Mouse (Mus musculus) kidney, adult 2 months (tissue): ENCODE data around the gene Mlph. TPM values are rescaled to one million over a fixed set of nuclear protein-coding genes. Genes with fewer than 3 reads are reported as not detected.

Experiments
- DNase-seq: peaks from one replicate; pipeline ENCODE4 v3.0.0; 2021
- H3K27ac ChIP-seq: fragments of 200-500 bp; 2 replicates; pipeline ENCODE4 v1.5.1; 2012; ENCODE audit warnings: low read depth, low read length, control low read depth, inconsistent platforms; ENCODE audit not compliant: insufficient read depth
- H3K27me3 ChIP-seq: fragments of 200-500 bp; replicated peaks from 2 replicates; pipeline ENCODE4 v1.6.1; 2012; ENCODE audit warnings: mild to moderate bottlenecking, moderate library complexity, low read length, inconsistent platforms; ENCODE audit not compliant: control insufficient read depth, insufficient read depth
- H3K36me3 ChIP-seq: fragments of 200-500 bp; 2 replicates; pipeline ENCODE4 v1.6.1; 2012; ENCODE audit warnings: mild to moderate bottlenecking, moderate library complexity, low read length, inconsistent platforms; ENCODE audit not compliant: control insufficient read depth, insufficient read depth
- H3K4me1 ChIP-seq: fragments of 200-500 bp; 2 replicates; pipeline ENCODE4 v1.6.1; 2011; ENCODE audit warnings: low read length; ENCODE audit not compliant: control insufficient read depth, insufficient read depth
- H3K4me3 ChIP-seq: fragments of 200-500 bp; 2 replicates; pipeline ENCODE4 v1.5.1; 2011; ENCODE audit warnings: mild to moderate bottlenecking, low read depth, low read length, control low read depth; ENCODE audit not compliant: insufficient read depth
- CTCF ChIP-seq: fragments of 200-500 bp; conservative IDR thresholded peaks from 2 replicates; pipeline ENCODE4 v1.5.1; 2011; ENCODE audit warnings: low read depth, mild to moderate bottlenecking, control low read depth, low read length, moderate library complexity, mixed read lengths; ENCODE audit not compliant: insufficient read depth, insufficient read length
- POLR2A ChIP-seq: fragments of 200-500 bp; IDR thresholded peaks from one replicate; pipeline ENCODE4 v1.6.1; 2011; ENCODE audit warnings: low read depth, low read length, control low read depth
- WGBS: fragments of 180-500 bp; shearing (Covaris S2); methylation state at CpG from one replicate; pipeline ENCODE4 v1.1.7; 2018; 5-methylcytosine and 5-hydroxymethylcytosine counted together
- polyA plus RNA-seq: library from polyadenylated mRNA; depleted of rRNA; stranded (reverse); fragments of >200 nt; gene quantifications from 2 replicates; pipeline ENCODE4 v1.2.3, GENCODE M21; 2012

The Mlph gene
- polyA plus RNA-seq, 1 experiment: 5.7 TPM

GRCm38 (mm10) chr1:90953688-90954087 is 38.8 kb downstream of the Mlph start:
- TF ChIP-seq CTCF (no peak), POLR2A (no peak)
- 64% methylated on average over 11 of the region's 11 CpGs for WGBS
- Histone ChIP-seq H3K27ac (no peak overlapping the region), H3K36me3 (no peaks in the 10 kb centered on the region), H3K4me1 (no peaks in the 10 kb centered on the region), H3K4me3 (no peak overlapping the region), H3K27me3 (no peaks in the 10 kb centered on the region)
- DNase-seq: no peak

GRCm38 (mm10) chr1:90956245-90957096 is 41.6 kb downstream of the Mlph start:
- 35% methylated on average over 7 of the region's 7 CpGs for WGBS
- no peaks in the 10 kb centered on the region for H3K27me3 ChIP-seq
- no peaks in the 10 kb centered on the region; the same call in 1 of the 2 replicates for H3K36me3 ChIP-seq
- H3K4me3 ChIP-seq: no peak overlapping the region
- no peaks in the 10 kb centered on the region for H3K4me1 ChIP-seq
- no peak overlapping the region for H3K27ac ChIP-seq
- peak; percentile 71 for DNase-seq
- TF ChIP-seq POLR2A: no peak
- peak; percentile 81 for TF ChIP-seq CTCF

GRCm38 (mm10) chr1:90962526-90962925 is 47.6 kb downstream of the Mlph start:
- Histone ChIP-seq H3K4me1 (peaks cover 14% of the 10 kb centered on the region), H3K27ac (peak overlapping the region; percentile 53), H3K36me3 (no peaks in the 10 kb centered on the region; the same call in 1 of the 2 replicates), H3K4me3 (no peak overlapping the region), H3K27me3 (no peaks in the 10 kb centered on the region)
- DNase-seq: peak; percentile 40
- 34% methylated on average over 4 of the region's 4 CpGs for WGBS
- no peak for TF ChIP-seq CTCF
- TF ChIP-seq POLR2A: no peak

GRCm38 (mm10) chr1:90962994-90963393 is 48.1 kb downstream of the Mlph start:
- WGBS: 12% methylated on average over 3 of the region's 3 CpGs
- TF ChIP-seq CTCF: no peak
- no peaks in the 10 kb centered on the region; the same call in 1 of the 2 replicates for H3K36me3 ChIP-seq
- peaks cover 17% of the 10 kb centered on the region for H3K4me1 ChIP-seq
- H3K27ac ChIP-seq: peak overlapping the region; percentile 53
- H3K4me3 ChIP-seq: no peak overlapping the region
- no peaks in the 10 kb centered on the region for H3K27me3 ChIP-seq
- DNase-seq: peak; percentile 71

GRCm38 (mm10) chr1:90967583-90967982 is 52.7 kb downstream of the Mlph start:
- no peaks in the 10 kb centered on the region for H3K36me3 ChIP-seq
- 30% methylated on average over 7 of the region's 7 CpGs for WGBS
- H3K27me3 ChIP-seq: no peaks in the 10 kb centered on the region
- TF ChIP-seq CTCF (no peak), POLR2A (no peak)
- peak overlapping the region; percentile 22; the same call in 1 of the 2 replicates for H3K4me3 ChIP-seq
- peak overlapping the region; percentile 97 for H3K27ac ChIP-seq
- H3K4me1 ChIP-seq: peaks cover 21% of the 10 kb centered on the region
- peak; percentile 91 for DNase-seq

- no peak for DNase-seq
- Histone ChIP-seq H3K4me1 (peaks cover 19% of the 10 kb centered on the region), H3K27me3 (no peaks in the 10 kb centered on the region), H3K4me3 (peak overlapping the region; percentile 83), H3K36me3 (no peaks in the 10 kb centered on the region), H3K27ac (peak overlapping the region; percentile 97)
- WGBS: 40% methylated on average over 4 of the region's 4 CpGs
- TF ChIP-seq POLR2A (no peak), CTCF (no peak)
These were observed 53.8 kb downstream of the Mlph start for GRCm38 (mm10) chr1:90968649-90969048.

GRCm38 (mm10) chr1:90969347-90969784 is 54.5 kb downstream of the Mlph start, which contains the start of gene Rab17:
Rab17 (minus strand) TSS chr1:90969661.
- Histone ChIP-seq H3K27me3 (no peaks in the 10 kb centered on the region), H3K27ac (peak within 1 kb of the TSS; percentile 97), H3K36me3 (no peaks in the 10 kb centered on the region), H3K4me1 (peaks cover 19% of the 10 kb centered on the region), H3K4me3 (peak within 1 kb of the TSS; percentile 83)
- TF ChIP-seq POLR2A (no peak), CTCF (no peak)
- 22% methylated on average over 9 of the region's 9 CpGs for WGBS
- peak; percentile 88 for DNase-seq
